In genomic region chr13:69545019-69545418, GRCm38 (mm10) we compare ENCODE assay signal across 8 mouse cellular contexts. TPM values are rescaled to one million over a fixed set of nuclear protein-coding genes. Genes with fewer than 3 reads are reported as not detected.
DNase-seq lines count a peak whose midpoint lies in the region; ATAC-seq and TF ChIP-seq lines count a peak whose summit lies in the region.
"Had no signal": no experiment of that assay in that cellular context is flagged by ENCODE, and none has a peak within 500 bp of the region (broad histone marks: within the 10 kb centered on the region; RNA-seq: fewer than 3 reads in every experiment).

No protein-coding gene starts in this region.

- WGBS in liver, embryonic 11.5 days: 17% methylated on average over 3 of the region's 3 CpGs
- WGBS in bone marrow, adult 2 months: 33% methylated on average over 3 of the region's 3 CpGs
- 15% methylated on average over 3 of the region's 3 CpGs for WGBS in hindbrain, postnatal 0 days
- 23% methylated on average over 3 of the region's 3 CpGs for WGBS in midbrain, embryonic 11.5 days

- TF ChIP-seq POLR2A in bone marrow, adult 2 months (IDR thresholded peaks at IDR 0.05; ENCODE audit: borderline replicate concordance, control insufficient read depth, low read depth, low read length): no peak

- H3K27ac ChIP-seq in liver, embryonic 11.5 days (ENCODE audit: low read depth, low read length): no peak overlapping the region
- H3K27ac ChIP-seq in bone marrow, adult 2 months (ENCODE audit: control insufficient read depth, insufficient read depth, low read depth, low read length, poor library complexity): no peak overlapping the region
- H3K27ac ChIP-seq in hindbrain, postnatal 0 days: no peak overlapping the region
- H3K27ac ChIP-seq in midbrain, embryonic 11.5 days (ENCODE audit: low read depth, low read length): no peak overlapping the region
- H3K27ac ChIP-seq: lung, embryonic 15.5 days had no signal

- no peaks in the 10 kb centered on the region for H3K27me3 ChIP-seq in liver, embryonic 11.5 days (replicated peaks; ENCODE audit: control insufficient read depth, insufficient read depth, low read length)
- no peaks in the 10 kb centered on the region for H3K27me3 ChIP-seq in hindbrain, postnatal 0 days (ENCODE audit: insufficient read depth, low read length)
- peaks cover 3% of the 10 kb centered on the region; the same call in 1 of the 2 replicates for H3K27me3 ChIP-seq in midbrain, embryonic 11.5 days (ENCODE audit: control insufficient read depth, insufficient read depth, low read length)
- H3K27me3 ChIP-seq: lung, embryonic 15.5 days had no signal

- H3K4me2 ChIP-seq in liver, embryonic 11.5 days: no peak overlapping the region
- H3K4me2 ChIP-seq in hindbrain, postnatal 0 days (ENCODE audit: low read depth, low read length): no peak overlapping the region
- H3K4me2 ChIP-seq in midbrain, embryonic 11.5 days: no peak overlapping the region

- no peaks in the 10 kb centered on the region for H3K36me3 ChIP-seq in liver, embryonic 11.5 days (ENCODE audit: control insufficient read depth, insufficient read depth, low read length)
- no peaks in the 10 kb centered on the region for H3K36me3 ChIP-seq in hindbrain, postnatal 0 days (ENCODE audit: insufficient read depth, low read length)
- H3K36me3 ChIP-seq in midbrain, embryonic 11.5 days (ENCODE audit: control insufficient read depth, insufficient read depth, low read length): no peaks in the 10 kb centered on the region
- H3K36me3 ChIP-seq: lung, embryonic 15.5 days had no signal

- no peaks in the 10 kb centered on the region for H3K9me3 ChIP-seq in liver, embryonic 11.5 days (ENCODE audit: control insufficient read depth, low read length)
- H3K9me3 ChIP-seq in hindbrain, postnatal 0 days (ENCODE audit: low read length): no peaks in the 10 kb centered on the region
- no peaks in the 10 kb centered on the region for H3K9me3 ChIP-seq in midbrain, embryonic 11.5 days (ENCODE audit: control insufficient read depth, low read length)
- H3K9me3 ChIP-seq: lung, embryonic 15.5 days had no signal

- no peak overlapping the region for H3K4me3 ChIP-seq in liver, embryonic 11.5 days (ENCODE audit: low read depth, low read length)
- no peak overlapping the region for H3K4me3 ChIP-seq in bone marrow, adult 2 months (replicated peaks; ENCODE audit: control insufficient read depth, low read depth, low read length)
- H3K4me3 ChIP-seq in hindbrain, postnatal 0 days (ENCODE audit: low read length): no peak overlapping the region
- no peak overlapping the region for H3K4me3 ChIP-seq in midbrain, embryonic 11.5 days (ENCODE audit: low read depth, low read length)
- H3K4me3 ChIP-seq: lung, embryonic 15.5 days had no signal

- H3K9ac ChIP-seq in liver, embryonic 11.5 days (ENCODE audit: low read depth, low read length): no peak overlapping the region
- no peak overlapping the region for H3K9ac ChIP-seq in hindbrain, postnatal 0 days (replicated peaks; ENCODE audit: low read length)
- no peak overlapping the region for H3K9ac ChIP-seq in midbrain, embryonic 11.5 days (ENCODE audit: low read length)
- H3K9ac ChIP-seq: lung, embryonic 15.5 days had no signal

- H3K4me1 ChIP-seq in liver, embryonic 11.5 days (replicated peaks; ENCODE audit: control insufficient read depth, insufficient read depth, low read length): peaks cover 4% of the 10 kb centered on the region; the same call in 1 of the 2 replicates
- no peaks in the 10 kb centered on the region for H3K4me1 ChIP-seq in bone marrow, adult 2 months (ENCODE audit: control insufficient read depth, insufficient read depth, low read length)
- no peaks in the 10 kb centered on the region; the same call in 1 of the 2 replicates for H3K4me1 ChIP-seq in hindbrain, postnatal 0 days (ENCODE audit: insufficient read depth, low read length)
- peaks cover 3% of the 10 kb centered on the region; the same call in 1 of the 2 replicates for H3K4me1 ChIP-seq in midbrain, embryonic 11.5 days (ENCODE audit: control insufficient read depth, insufficient read depth, low read length)

- peak; percentile 54 for TF ChIP-seq CTCF in bone marrow, adult 2 months (IDR thresholded peaks at IDR 0.05; ENCODE audit: control insufficient read depth, insufficient read depth, low read length)
- TF ChIP-seq CTCF in hindbrain, postnatal 0 days (IDR thresholded peaks at IDR 0.05; ENCODE audit: low read depth): peak; percentile 68

- peak; percentile 52 for DNase-seq in liver
- DNase-seq in liver, embryonic 11.5 days (ENCODE audit: low spot score): no peak
- peak; percentile 44 for DNase-seq in hindbrain, postnatal 0 days (ENCODE audit: low spot score)
- DNase-seq in midbrain, embryonic 11.5 days (ENCODE audit: low spot score, missing footprints): peak; percentile 98
- DNase-seq in thymus, postnatal 14 days: peak; percentile 70
- DNase-seq in cerebellum, adult 18-20 months: no peak

- no peak; the same call in 1 of the 2 replicates for ATAC-seq in liver, embryonic 11.5 days (replicated peaks; ENCODE audit: low FRiP score)
- ATAC-seq in hindbrain, postnatal 0 days: no peak; the same call in 1 of the 2 replicates
- ATAC-seq in midbrain, embryonic 11.5 days (ENCODE audit: low FRiP score): peak; percentile 74

RNA-seq across cellular contexts. Expression of gene Tent4a, which starts 10.6 kb away (rescaled TPM):
- polyA plus RNA-seq in liver, embryonic 11.5 days (2014; fragmentation: Nextera tagmentation; extraction: Ambion mirVana): 5.3 and 6.2 TPM in 2 replicates
- 7.6 and 8.8 TPM in 2 replicates for polyA plus RNA-seq in bone marrow, adult 2 months (2011; ENCODE audit: insufficient read depth, insufficient read length, low replicate concordance, missing spikeins)
- total RNA-seq in hindbrain, postnatal 0 days (2014; rRNA removed): 22.3 and 22.6 TPM in 2 replicates
- polyA plus RNA-seq in hindbrain, postnatal 0 days (2015; fragmentation: Nextera tagmentation; extraction: Ambion mirVana): 4.8 and 5.1 TPM in 2 replicates
- polyA plus RNA-seq in midbrain, embryonic 11.5 days (2014; fragmentation: Nextera tagmentation; extraction: Ambion mirVana): 6.8 and 7.5 TPM in 2 replicates

RNA-seq across cellular contexts. Expression of gene Nsun2, which starts 11.5 kb away (rescaled TPM):
- polyA plus RNA-seq in liver, embryonic 11.5 days (2014; fragmentation: Nextera tagmentation; extraction: Ambion mirVana): 278 and 320 TPM in 2 replicates
- polyA plus RNA-seq in bone marrow, adult 2 months (2011; ENCODE audit: insufficient read depth, insufficient read length, low replicate concordance, missing spikeins): 41.3 and 66.4 TPM in 2 replicates
- total RNA-seq in hindbrain, postnatal 0 days (2014; rRNA removed): 34.9 and 37.6 TPM in 2 replicates
- 61.5 and 62.1 TPM in 2 replicates for polyA plus RNA-seq in hindbrain, postnatal 0 days (2015; fragmentation: Nextera tagmentation; extraction: Ambion mirVana)
- polyA plus RNA-seq in midbrain, embryonic 11.5 days (2014; fragmentation: Nextera tagmentation; extraction: Ambion mirVana): 122 and 125 TPM in 2 replicates

Comparison
In these comparisons a context has a peak if more than half of its experiments do, and no peak if none do; other contexts are left out.
1. DNase-seq: peak in liver (single experiment), hindbrain, postnatal 0 days (single experiment), midbrain, embryonic 11.5 days (single experiment) and thymus, postnatal 14 days (single experiment); none in liver, embryonic 11.5 days (single experiment) and cerebellum, adult 18-20 months (0 of 2).